Mouse (Mus musculus): ENCODE measurements around the gene Klhl20. TPM values are rescaled to one million over a fixed set of nuclear protein-coding genes. Genes with fewer than 3 reads are reported as not detected.

Gene Klhl20
- polyA plus RNA-seq, 1 experiment = 14.1 TPM

DNA sequence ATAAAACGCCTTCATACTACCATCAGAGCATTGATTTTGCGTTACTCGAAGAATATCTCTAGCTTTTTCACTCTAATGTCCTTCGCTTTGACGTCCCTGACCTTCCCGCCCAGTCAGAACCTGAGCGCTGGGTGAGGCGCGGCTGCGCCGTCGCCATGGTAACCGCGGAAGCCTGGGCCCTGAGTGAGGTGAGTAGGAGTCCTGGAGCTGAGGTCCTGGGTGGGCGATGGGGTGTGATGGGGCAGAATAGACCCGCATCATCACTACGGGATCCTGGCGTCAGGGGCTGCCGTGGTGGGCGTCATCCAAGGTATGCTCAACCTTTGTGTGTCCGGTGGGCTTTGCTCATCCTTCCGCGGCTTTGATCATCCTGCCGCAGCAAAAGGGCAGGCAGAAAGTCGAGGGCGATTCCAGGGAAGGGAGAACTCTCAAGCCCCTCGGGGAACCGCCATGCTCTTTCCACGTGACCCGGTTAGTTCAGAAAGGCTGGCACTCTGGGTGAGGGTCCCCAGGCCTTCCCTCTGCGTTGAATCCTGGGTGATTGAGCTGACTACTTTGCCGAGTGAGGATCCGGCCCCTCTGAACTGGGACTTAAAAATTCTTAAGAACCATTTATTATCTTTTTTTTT, 11.3 kb upstream of the Klhl20 start, which contains the start of gene Ankrd45:
Gene Ankrd45 (plus strand): TSS at position 161 of the 629 bp plus-strand sequence.
- no peak for TF ChIP-seq CTCF (IDR thresholded peaks at IDR 0.05; ENCODE audit: extremely low read depth, insufficient read depth, low read length)
- TF ChIP-seq POLR2A (IDR thresholded peaks at IDR 0.05; ENCODE audit: extremely low read depth, insufficient read depth, low read length) = peak; percentile 43; the same call in 1 of the 2 replicates
- Histone ChIP-seq H3K4me1 (ENCODE audit: control insufficient read depth, insufficient read depth, low read length) (no peaks in the 10 kb centered on the region), H3K27ac (ENCODE audit: insufficient read depth, low read length) (0 out of 2 replicates have a peak within 1 kb of the TSS, but pooled peaks have one; percentile 24), H3K4me3 (ENCODE audit: insufficient read depth, low read length) (peak within 1 kb of the TSS; percentile 80)

DNA sequence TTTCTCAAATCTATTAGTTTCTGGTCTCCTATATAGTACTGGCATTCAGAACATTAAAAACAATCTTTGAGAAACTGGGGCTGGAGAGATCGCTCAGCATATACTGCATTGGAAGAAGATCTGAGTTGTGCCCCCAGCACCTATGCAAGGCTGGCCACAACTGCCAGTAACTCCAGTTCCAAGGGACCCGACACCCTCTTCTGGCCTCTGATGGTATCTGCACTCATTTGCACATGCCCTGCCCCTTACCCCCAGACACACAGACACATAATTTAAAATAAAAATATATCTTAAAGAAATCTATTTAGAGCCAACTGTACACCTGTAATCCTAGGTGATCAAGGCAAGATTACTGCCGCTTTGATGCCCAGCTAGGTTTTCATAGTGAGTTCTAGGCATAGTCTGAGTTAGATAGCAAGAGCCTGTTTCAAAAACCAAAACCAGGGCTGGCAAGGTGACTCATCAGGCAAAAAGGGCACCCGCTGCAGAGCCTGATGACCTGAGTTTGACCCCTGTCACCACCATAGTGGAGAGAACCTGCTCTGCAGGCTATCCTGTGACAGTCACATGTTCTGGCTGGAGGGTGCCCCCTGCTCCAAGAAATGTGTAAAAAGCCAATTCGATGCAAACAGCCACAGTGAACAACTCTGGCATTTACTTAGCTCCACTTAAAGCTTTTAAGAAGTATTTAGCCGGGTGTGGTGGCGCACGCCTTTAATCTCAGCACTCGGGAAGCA, 8.9 kb upstream of the Klhl20 start:
- no peak for TF ChIP-seq POLR2A (IDR thresholded peaks at IDR 0.05; ENCODE audit: extremely low read depth, insufficient read depth, low read length)
- no peak for TF ChIP-seq CTCF (IDR thresholded peaks at IDR 0.05; ENCODE audit: extremely low read depth, insufficient read depth, low read length)
- Histone ChIP-seq H3K4me1 (ENCODE audit: control insufficient read depth, insufficient read depth, low read length) (no peaks in the 10 kb centered on the region), H3K27ac (ENCODE audit: insufficient read depth, low read length) (no peak overlapping the region), H3K4me3 (ENCODE audit: insufficient read depth, low read length) (no peak overlapping the region)

DNA sequence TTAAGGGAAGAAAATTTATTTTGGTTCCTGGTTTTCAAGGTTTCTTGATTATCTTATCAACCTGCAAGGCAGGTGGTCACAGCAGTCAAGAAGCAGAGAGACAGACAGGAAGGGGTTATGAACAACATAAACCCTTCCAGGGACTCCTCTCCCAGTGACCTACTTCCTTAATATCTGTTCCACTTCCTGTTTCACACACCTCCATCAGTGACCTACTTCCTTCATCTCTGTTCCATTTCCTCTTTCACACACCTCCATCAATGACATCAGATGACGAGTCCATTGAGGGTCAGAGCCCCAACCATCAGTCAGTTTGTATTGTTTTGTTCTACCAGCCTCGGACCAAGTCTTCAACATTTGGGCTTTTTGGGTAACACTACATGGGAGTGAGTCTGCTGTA, 8.2 kb upstream of the Klhl20 start:
- H3K4me1 ChIP-seq (ENCODE audit: control insufficient read depth, insufficient read depth, low read length) = no peaks in the 10 kb centered on the region
- TF ChIP-seq POLR2A (IDR thresholded peaks at IDR 0.05; ENCODE audit: extremely low read depth, insufficient read depth, low read length) (no peak), CTCF (IDR thresholded peaks at IDR 0.05; ENCODE audit: extremely low read depth, insufficient read depth, low read length) (no peak)
- no peak overlapping the region for H3K27ac ChIP-seq (ENCODE audit: insufficient read depth, low read length)
- no peak overlapping the region for H3K4me3 ChIP-seq (ENCODE audit: insufficient read depth, low read length)

DNA sequence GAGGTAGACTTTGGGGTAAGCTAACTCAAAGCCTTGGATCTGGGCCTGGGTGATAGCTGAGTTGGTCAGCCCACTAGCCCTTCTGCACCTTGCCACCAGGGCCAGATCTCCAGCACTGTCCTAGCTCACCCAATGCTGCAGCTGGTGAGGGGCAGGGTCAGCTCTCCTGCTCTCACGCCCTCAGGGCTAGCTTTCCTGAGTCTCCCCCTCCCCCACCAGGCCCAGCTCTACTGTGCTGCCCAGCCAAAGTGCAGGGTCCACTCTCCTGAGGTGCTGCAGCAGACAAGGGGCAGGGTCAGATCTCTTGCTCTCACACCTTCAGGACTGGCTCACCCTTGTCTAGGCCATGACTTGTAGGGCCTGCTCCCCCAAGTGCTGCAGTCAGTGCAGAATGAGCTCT, 4.8 kb downstream of the Klhl20 start:
- Histone ChIP-seq H3K27ac (ENCODE audit: insufficient read depth, low read length) (no peak overlapping the region), H3K4me1 (ENCODE audit: control insufficient read depth, insufficient read depth, low read length) (peaks cover 2% of the 10 kb centered on the region; the same call in 1 of the 2 replicates), H3K4me3 (ENCODE audit: insufficient read depth, low read length) (no peak overlapping the region)
- TF ChIP-seq CTCF (IDR thresholded peaks at IDR 0.05; ENCODE audit: extremely low read depth, insufficient read depth, low read length) (no peak), POLR2A (IDR thresholded peaks at IDR 0.05; ENCODE audit: extremely low read depth, insufficient read depth, low read length) (no peak)

DNA sequence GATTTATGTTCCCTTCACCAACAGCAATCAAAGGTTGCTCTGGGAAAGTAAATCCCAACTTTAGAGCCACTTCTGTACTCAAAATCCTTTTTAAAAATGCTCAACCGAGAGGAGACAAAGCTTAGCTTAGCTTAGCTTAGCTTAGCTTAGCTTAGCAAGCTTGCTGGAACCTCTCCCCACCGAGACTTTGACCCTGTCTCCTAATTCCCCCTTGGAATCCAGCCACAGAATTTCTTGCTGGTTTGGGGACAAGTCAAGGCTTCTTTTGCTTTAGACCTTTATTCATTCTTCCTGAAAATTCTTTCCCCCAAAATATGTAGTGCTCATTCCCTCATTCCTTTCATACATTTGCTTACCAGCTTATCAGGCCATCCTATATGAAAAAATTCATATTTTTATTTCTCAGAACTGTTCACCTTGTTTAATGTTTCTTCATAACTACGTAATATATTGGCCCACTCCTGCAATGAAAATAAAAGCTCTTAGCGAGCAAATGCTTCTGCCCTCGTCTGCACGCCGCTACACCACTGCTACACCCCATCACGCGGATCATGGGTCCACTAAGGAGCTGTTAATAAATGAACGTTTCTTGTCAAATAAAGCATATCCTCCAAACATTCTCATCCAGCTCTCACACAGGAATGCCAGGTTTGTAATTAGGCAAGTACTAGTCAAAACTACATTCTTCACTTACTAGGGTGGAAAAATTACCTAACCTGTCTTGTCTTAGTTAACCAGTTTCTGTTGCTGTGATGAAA, 8.5 kb downstream of the Klhl20 start:
- H3K4me1 ChIP-seq (ENCODE audit: control insufficient read depth, insufficient read depth, low read length) = no peaks in the 10 kb centered on the region
- TF ChIP-seq CTCF (IDR thresholded peaks at IDR 0.05; ENCODE audit: extremely low read depth, insufficient read depth, low read length) (no peak), POLR2A (IDR thresholded peaks at IDR 0.05; ENCODE audit: extremely low read depth, insufficient read depth, low read length) (no peak)
- no peak overlapping the region for H3K4me3 ChIP-seq (ENCODE audit: insufficient read depth, low read length)
- no peak overlapping the region for H3K27ac ChIP-seq (ENCODE audit: insufficient read depth, low read length)

DNA sequence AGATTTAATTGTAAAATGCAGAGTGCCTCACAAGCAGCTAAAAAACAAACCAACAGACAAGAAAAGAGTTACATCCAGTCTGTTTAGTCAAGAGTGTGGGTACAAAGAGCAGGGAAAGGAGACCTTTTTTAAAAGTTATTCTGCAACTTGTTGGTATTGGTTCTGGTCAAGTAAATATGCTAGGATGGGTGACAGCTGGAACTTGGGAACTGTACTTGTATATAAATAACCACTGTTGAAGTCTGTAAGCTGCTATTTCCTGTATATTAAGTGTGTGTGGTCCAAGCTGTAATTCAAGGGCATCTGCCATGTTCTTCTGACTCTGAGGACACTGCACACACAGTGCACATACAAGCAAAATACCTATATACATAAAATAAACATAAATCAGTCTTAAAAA, 16.7 kb downstream of the Klhl20 start:
- Histone ChIP-seq H3K4me1 (ENCODE audit: control insufficient read depth, insufficient read depth, low read length) (no peaks in the 10 kb centered on the region; the same call in 1 of the 2 replicates), H3K4me3 (ENCODE audit: insufficient read depth, low read length) (no peak overlapping the region), H3K27ac (ENCODE audit: insufficient read depth, low read length) (no peak overlapping the region)
- TF ChIP-seq CTCF (IDR thresholded peaks at IDR 0.05; ENCODE audit: extremely low read depth, insufficient read depth, low read length) (no peak), POLR2A (IDR thresholded peaks at IDR 0.05; ENCODE audit: extremely low read depth, insufficient read depth, low read length) (no peak)

DNA sequence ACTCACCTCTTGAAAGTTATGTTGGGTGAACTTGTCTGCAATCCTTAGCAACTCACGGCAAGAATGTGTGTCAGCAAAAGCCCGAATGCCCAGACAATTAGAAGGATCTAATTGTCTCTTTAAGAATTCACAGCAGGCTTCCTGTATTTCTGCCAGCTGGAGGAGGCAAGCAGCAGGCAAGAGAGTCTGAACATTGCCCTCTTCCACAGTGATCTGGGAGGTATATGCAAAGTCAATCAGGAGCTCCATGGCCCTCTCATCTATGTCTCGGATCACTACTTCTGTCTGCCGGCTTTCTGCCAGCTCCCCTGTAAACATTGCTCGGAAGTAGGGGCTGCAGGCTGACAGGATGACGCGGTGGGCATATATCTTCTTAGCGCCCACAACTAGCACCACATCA, 22.1 kb downstream of the Klhl20 start:
- TF ChIP-seq POLR2A (IDR thresholded peaks at IDR 0.05; ENCODE audit: extremely low read depth, insufficient read depth, low read length) (no peak), CTCF (IDR thresholded peaks at IDR 0.05; ENCODE audit: extremely low read depth, insufficient read depth, low read length) (no peak)

DNA sequence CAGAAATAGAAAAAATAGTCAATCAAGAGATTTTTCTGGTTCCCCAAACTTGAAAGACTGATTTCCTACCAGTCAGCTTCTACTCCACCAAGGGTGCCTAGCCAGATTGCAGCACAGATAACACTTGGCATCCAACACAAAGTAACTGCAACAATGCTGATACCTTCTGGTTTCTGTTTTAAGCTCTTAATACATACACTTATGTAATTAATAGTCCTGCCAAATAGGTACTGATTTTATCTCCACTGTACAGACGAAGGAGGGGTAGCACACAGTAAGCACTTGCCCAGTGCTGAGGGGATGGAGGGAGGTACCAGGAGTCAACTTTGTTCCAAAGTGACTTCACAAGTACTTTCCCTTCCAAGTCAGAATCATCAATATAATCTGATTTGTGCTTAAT, 27.5 kb downstream of the Klhl20 start:
- no peak for TF ChIP-seq CTCF (IDR thresholded peaks at IDR 0.05; ENCODE audit: extremely low read depth, insufficient read depth, low read length)
- no peak for TF ChIP-seq POLR2A (IDR thresholded peaks at IDR 0.05; ENCODE audit: extremely low read depth, insufficient read depth, low read length)
- Histone ChIP-seq H3K4me3 (ENCODE audit: insufficient read depth, low read length) (no peak overlapping the region), H3K4me1 (ENCODE audit: control insufficient read depth, insufficient read depth, low read length) (no peaks in the 10 kb centered on the region), H3K27ac (ENCODE audit: insufficient read depth, low read length) (no peak overlapping the region)

More for the DNA sequence above, 22.1 kb downstream of the Klhl20 start:
- Histone ChIP-seq H3K4me3 (ENCODE audit: insufficient read depth, low read length) (no peak overlapping the region), H3K27ac (ENCODE audit: insufficient read depth, low read length) (no peak overlapping the region), H3K4me1 (ENCODE audit: control insufficient read depth, insufficient read depth, low read length) (no peaks in the 10 kb centered on the region; the same call in 1 of the 2 replicates)

DNA sequence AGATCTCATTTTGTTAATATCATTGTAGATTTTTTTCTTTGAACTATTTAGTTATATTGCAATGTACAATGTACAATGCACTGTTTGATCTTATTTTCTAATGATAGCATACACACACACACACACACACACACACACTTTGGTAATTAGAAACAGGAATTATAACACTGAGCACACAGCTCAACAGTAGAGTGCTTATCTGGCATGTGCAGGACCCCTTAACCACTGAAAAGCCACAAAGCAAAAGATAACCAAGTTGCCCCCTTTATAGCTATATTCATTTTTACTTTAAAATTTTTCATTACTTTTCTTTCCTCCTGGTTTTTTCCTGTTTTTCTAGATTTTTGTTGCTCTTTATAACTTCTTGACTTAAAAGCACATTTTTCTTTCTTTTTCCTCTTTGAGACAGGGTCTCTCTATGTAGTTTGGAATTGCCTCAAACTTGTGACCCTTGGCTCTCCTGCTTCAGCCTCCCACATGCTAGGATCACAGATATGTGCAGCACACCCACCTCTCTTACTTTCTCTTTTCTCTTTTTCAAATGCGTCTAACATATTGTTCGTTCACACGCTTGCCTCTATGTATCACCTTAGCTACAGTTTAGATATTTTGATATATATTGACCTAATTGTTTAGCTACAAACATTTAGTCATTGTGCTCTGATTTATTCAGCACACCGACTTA, 31.4 kb downstream of the Klhl20 start:
- TF ChIP-seq CTCF (IDR thresholded peaks at IDR 0.05; ENCODE audit: extremely low read depth, insufficient read depth, low read length) = no peak

More for the DNA sequence above, 31.4 kb downstream of the Klhl20 start:
- H3K4me1 ChIP-seq (ENCODE audit: control insufficient read depth, insufficient read depth, low read length) = no peaks in the 10 kb centered on the region
- no peak overlapping the region for H3K4me3 ChIP-seq (ENCODE audit: insufficient read depth, low read length)
- H3K27ac ChIP-seq (ENCODE audit: insufficient read depth, low read length) = no peak overlapping the region
